Mouse (Mus musculus) adrenal gland, postnatal 10 days (tissue): ENCODE measurements around the gene Tmem185b. TPM values are rescaled to one million over a fixed set of nuclear protein-coding genes. Genes with fewer than 3 reads are reported as not detected.

Experiments
- DNase-seq: peaks from one replicate; pipeline ENCODE4 v3.0.0; 2021; ENCODE audit warnings: mixed read lengths
- total RNA-seq, 2 experiments: library from RNA; stranded (reverse); gene quantifications; 2 replicates each; pipeline ENCODE4 v1.2.3; 2021

The Tmem185b gene
- total RNA-seq, 2 experiments from 2014 or later = 17.1 to 19.7 TPM

DNA sequence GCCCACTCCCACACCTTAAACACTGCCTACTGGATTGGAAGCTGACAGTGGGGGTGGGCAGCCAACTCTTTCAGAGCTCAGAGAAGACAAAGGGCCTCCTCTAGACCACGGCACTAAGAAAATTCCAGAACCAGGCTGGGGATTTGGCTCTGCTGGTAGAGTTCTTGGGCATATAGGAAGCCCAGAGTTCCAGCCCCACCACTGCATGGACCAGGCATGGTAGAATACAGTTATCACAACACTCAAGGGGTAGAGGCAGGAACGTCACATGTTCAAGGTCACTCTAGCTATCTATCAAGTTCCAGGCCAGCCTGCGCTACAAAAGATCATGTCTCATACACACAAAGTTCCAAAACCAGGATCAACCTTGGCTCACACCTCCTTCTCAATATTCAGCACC, 22.8 kb upstream of the Tmem185b start:
- no peak for DNase-seq

DNA sequence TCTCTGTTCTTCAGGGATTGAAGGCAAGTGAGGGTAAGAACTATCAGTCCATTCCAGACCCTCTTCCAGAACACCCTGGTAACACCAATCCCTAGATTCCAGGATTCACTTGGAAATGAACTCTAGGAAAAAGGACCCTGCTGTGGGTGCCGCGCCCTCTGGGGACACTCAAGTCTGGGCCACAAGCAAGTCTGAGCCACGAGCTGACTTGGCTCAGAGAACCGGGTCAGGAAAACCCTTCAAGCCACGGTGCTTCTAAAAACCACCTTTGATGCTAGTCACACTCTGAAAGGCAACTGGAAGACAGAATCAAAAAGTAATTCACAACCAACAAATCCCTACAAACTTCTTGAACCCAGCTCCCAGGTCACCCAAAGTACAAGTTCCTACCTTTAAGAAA, 22.2 kb upstream of the Tmem185b start:
- DNase-seq = no peak

DNA sequence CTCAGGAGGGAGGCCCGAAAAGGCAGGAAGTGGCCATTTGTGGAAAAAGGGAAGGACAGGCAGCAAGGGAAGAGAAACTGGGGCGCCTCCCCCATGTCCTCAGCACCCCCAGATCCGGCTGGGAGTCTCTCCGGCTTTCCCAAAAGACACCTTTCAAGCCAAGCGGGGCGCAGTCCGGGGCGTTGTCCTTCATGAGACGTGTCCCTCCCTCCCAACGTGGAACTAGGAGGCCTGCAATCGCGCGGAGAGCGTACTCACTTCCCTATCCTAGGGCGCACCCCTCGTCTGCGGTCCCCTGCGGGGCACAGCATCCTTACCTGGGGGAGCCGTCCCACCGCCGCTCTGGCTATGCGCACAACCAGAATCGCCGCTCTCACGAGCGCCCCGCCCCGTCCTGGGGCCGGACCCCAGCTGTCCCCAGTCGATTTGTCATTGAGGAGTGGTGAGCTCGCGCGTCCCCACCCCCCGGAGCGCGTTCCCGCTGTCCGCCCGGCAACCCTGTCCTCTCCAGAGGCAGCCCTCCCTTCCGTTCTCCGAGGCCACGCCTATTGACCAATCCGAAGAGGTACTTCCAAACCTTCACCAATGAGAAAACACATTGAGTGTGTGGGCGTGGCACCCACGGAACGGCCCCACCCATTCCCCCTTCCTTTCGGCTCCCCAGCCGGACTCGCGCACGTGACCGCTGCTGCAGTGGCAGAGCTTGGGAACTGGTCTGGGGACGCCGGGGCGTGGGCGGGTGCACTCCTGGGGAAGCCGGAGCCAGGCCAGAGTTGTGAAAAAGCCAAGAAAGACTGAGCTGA, 21.5 kb upstream of the Tmem185b start, which contains the start of gene Ralb:
Ralb (minus strand) TSS at position 535 of the 803 bp plus-strand sequence.
- peak; percentile 97 for DNase-seq

DNA sequence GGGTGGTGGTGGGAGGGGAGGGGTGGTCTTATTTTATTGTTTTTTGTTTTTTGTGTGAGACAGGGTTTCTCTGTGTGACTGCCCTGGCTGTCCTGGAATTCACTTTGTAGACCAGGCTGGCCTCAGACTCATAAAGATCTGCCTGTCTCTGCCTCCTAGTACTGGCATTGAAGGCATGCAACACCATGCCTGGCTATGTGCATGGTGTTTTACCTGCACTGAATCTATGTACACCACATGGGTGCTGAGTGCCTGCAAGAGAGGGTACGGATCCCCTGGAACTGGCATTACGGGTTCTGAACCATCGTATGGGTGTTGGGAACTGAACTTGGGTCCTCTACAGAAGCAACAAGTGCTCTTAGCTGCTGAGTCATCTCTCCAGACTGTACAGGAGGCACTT, 20.0 kb upstream of the Tmem185b start:
- DNase-seq = no peak

DNA sequence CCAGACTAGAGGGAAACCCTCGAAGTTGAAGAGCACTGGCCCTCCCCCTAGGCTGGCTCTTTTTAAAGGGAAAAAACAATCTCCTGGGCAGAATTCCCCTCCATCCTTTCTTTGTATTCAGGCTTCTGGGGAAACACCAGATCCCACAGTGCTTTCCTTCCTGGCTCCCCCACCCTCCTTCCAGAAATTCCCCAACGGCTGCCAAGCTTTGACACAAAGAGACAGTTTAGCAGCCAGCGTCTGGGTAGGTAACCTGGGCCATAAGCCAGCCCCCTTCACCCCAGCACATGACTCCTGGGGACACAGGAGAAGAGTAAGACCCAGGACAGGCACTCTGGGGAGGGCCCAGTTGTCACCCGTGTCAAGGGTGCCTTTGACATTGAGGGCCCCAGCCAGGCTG, 17.4 kb upstream of the Tmem185b start:
- DNase-seq = peak; percentile 51

DNA sequence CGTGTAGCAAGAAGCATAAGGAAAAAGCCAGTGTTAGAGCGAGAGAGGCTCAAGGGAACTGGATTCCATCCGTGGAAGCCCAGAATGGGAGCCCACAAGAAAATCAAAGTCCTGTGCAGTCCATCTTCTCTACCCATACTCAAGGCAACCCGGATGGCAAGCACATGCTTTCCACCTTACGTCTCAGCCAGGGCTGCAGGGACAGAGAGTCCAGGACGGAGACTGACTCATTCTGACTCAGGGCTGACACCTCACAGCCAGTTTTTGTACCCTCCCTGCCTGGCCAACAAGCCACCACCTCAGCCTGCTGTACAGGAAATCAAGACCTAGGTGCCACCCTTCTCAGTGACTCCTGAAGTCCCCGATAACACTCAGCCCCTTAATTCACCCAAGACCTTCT, 16.5 kb upstream of the Tmem185b start:
- DNase-seq = peak; percentile 56

DNA sequence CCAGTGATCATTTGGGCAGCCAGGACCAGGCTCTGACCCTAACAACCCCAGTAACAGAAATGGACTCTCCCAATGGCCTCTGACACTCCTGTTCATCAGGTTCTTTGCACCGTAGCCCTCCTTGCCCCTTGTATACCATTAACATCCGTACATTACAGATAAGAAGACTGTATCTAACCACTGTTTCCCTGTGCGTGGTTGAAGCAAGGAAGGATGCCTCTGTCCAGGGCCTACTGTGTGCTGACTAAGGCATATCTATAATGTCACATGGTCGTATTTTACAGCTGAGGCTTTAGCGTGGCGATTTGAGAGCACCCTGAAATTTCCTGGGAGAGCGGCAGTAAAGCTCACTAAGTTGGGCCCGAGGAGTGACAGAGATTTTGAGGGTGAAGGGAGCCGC, 15.6 kb upstream of the Tmem185b start:
- no peak for DNase-seq

DNA sequence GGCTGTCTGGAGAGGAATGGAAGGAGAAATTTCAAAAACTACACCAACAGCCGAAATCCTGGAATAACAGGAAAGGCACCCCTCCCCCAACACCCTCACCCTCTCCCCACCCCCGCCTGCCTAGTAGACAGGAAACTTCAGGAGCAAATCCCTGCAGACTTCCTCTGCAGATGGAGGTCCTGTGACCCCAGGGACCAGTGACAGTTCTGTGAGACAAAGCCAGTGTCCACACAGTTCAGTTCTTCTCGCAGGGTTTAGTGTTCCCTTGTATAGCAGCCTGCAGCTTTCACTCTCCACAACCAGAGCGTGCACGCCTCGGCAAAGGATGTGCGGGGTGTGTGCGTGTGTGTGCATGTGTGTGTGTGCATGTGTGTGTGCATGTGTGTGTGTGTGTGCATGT, 15.1 kb upstream of the Tmem185b start:
- DNase-seq = no peak

DNA sequence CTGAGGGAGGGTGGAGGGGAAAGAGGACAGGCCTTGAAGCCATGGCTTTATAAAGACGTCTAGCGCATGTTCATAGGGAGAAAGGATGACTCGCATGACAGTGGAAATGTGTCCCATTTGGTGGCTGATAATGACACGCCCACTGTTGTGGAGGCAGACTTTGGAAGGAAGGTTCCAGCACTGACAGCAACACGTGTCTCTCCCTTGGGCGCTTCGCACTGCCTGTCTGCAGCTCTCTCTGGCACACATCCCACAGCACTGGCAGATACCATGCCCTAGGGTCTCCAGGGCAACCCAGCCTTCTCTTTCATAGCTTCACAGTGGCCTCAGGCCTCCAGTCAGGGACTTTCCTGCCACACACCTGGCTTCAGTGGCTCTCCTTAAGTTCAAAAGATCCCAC, 7.9 kb upstream of the Tmem185b start:
- DNase-seq = no peak

DNA sequence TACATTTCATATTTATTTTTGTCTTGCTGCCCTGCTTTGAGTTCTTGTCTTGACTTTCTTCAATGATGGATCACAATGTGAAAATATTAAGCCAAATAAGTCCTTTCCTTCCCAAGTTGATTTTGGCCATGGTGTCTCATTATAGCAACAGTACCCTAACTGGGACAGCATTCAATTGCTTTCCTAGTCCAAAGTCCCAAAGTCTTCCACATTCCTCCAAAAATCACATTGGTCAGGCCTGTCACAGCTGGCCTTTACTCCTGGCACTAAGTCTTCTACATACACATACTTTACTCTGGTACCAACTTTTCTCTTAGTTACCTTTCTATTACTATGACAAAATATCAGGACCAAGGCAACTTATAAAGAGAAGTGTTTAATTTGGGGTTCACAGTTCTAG, 7.2 kb upstream of the Tmem185b start:
- no peak for DNase-seq

DNA sequence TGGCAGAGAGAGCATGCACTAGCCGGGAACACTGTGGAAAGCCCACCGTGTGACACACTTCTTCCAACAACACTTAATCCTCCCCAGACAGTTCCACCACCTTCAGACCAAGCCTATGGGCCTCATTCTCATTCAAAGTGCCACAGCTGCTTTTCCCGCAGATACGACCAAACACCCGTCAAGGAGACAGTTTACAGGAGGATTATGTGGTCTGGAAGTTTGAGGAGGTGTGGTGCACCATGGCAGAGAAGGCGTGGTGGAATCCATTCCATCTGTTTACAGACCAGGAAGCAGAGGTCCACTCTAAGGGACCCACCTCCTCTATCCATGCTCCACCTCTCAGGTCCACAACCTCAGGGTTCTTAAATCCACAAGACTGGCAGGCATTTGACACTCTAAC, 6.7 kb upstream of the Tmem185b start:
- no peak for DNase-seq

DNA sequence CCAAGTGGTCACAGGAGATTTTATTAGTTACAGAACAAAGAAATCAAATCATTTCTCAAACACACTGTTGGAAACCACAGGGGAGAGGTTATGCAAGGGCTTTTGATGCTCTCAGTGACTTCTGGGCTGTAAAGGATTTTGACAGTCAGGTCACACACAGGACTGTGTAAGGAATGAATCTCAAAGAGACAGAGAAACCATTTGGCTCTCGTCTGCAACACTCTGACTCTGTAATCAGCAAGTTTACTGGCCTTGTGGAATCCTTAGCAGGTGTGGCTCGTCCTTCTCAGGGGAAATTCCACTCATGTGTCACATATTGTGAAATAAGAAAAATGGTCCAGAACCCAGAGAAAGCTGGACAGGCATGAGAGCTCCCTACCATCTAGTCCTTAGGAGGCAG, 4.9 kb upstream of the Tmem185b start:
- DNase-seq = no peak

DNA sequence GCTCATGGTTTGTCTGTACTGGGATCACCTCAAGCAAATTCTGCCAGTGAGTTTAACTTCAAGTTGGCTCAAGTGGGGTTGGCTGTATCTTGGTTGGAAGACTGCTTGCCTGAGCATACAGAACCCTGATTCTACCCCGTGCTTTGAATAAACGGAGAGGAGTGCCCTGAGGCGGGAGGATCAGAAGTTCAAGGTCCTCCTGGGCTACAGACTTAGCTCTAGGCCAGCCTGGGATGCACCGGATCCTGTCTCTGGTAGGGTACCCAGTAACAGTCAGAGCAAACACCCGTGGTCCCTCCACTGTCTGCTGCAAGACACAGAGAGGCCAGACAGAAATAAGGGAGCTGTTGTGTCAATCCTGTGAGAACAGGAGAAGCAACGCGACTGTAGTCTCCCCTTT, 4.3 kb upstream of the Tmem185b start:
- no peak for DNase-seq

DNA sequence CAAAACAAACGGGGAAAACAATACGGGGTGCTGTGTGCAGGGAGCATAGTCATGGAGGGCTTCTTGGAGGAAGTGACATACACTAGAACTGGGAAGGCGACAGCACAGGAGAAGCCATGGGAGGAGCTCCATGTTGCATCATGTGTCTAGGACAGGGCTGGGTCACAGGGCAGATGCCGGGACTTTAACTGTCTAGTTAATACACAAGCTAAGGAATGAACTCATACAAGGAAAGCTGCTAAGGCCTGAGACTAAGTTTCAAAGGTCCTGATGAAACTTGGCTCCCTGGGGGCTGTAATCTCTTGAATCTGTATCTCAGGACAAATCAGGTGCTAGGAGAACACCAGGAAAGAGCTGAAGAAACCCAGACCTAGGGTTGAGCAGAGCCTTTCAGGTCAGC, 3.2 kb upstream of the Tmem185b start:
- DNase-seq = no peak

DNA sequence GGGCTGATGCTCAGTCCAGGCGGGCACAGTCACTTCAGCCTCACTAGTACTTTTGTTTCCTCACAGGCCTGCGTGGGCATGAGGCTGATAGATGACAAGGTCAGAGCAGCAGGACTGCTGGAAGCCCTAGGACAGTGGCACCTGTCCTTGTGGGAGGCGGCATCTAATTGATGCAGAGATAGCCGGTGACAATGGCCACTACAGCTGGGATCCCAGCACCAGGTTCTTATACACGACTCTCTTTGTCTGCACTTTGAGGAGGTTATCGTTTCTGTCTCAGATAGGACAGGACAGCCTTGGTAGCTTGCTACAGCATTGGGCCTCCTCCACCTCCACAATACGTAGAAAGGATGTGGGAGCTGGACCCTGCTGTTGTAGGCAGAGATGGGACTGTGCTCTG, 2.6 kb upstream of the Tmem185b start:
- DNase-seq = no peak

DNA sequence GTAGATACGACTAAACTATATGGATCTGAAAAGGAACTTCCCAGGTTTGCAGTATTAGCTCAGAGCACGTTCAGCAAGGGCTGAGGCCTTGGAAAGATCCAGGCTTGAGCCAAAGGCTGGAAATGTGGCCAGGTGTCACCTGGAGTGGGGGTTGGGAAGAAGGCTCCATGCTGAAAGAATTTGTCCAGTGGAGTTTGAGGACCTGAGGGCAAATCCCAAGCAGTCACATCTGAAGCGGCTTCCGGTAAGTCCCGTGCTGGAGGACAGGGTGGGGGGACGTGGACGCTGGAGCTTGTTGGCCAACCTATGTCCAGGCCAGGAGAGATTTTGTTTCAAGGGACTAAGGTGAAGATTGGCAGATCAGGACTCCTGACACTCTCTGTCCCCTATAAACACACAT, 2.1 kb upstream of the Tmem185b start:
- no peak for DNase-seq

DNA sequence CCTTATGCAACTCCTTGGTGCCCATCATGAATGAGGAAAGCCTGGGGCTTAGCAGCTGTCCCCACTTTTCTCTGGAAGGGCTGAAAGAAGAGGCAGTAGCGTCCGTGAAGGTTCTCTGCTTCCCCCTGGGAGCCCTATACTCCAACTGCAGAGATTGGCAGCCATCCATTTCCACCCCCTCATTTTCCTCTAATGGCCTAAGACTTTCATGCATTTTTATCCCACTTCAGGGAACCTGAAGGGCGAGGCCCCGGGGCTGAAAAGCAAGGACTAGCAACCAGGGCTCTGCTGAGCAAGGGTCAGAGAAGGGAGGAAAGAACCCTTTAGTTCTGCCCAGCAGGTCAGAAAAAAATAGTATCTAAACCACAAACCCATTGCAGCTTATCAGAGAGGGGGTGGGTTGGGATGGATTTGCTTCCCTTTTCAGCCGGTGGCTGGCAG, 936 bp upstream of the Tmem185b start:
- DNase-seq = peak; percentile 46

DNA sequence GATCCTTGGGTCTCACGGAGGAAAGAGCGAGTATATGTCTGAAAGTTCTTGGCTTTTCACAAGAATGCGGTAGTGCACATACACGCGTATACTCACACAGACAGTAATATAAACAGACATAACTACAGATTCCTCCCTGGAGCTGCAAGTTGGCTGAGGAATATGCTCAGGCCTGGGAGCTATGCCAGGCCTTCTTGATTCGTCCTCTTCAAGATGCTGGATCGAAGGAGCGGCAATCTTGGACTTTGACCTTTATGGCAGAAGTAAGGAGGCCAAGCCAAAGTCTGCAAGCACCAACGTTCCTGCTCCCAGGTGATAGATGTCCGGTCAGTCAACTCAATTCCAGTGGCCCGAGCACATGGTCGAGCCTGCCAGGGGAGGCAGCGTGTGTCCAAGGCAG, 5.0 kb downstream of the Tmem185b start:
- DNase-seq = no peak

DNA sequence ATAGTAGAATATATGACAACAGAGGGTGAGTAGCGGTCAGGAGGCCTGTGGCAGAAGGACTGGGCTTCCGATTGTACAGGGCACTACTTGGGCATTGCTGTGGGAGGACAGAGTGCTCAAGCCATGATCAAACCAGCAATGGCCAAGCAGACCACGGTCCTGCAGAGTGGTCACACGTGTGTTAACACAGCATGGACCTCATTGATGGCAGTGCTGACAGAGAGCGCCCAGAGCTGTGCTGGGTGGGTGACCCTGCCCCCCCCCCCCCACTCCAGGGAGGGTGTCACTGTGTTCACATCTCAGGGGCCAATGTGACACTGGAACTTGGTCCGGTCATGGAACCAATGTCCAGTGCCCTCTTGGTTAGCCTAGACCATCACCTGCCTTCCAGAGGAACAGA, 6.2 kb downstream of the Tmem185b start:
- DNase-seq = no peak

DNA sequence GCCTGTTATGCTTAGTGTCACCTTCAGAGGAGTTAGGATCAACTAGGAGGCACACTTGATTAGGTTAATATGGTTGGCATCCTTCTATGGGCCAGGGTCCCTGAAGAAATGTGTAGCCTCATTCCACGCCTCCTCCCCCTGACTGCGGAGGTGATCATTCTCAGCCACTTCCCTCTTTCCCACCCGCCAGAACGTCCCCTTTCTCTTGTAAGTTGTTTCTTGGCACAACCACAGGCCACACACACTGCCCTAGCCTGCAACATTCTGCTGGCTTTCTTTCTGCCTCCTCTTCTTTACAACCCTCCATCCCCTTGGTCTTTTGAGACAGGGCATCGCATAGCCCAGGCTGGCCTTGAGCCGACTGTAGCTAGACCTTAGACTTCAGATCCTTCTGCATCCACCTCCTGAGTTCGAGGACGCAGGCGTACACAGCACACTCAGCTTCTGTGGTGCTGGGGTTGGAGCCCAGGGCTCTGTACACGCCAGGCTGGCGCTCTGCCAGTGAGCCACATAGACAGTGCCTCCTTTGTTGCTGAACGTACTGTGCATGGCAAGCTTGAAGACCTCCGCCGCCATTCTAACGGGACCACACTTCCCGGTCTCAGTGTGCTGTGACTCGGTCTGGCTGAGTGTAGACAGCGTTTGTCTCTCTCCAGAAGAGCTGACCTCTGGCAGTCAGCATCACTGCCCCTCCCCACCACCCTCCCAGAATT, 7.3 kb downstream of the Tmem185b start:
- no peak for DNase-seq

DNA sequence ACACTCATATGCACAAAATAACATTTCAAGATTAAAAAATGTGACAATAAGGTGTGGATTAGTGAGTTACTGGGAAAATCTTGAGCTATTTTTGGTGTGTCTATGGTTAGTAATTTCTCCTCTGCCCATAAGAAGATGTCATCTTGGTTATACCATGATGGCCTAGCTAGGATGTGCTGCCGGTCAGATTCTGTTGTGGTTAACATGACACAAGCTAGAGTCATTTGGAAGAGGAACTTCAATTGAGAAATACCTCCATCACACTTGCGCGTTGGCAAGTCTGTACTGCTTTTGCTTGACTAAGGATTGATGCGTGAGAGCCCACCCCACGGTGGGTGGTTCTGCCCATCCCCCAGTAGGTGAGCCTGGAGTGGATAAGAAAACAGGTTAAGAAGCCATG, 8.4 kb downstream of the Tmem185b start:
- no peak for DNase-seq

DNA sequence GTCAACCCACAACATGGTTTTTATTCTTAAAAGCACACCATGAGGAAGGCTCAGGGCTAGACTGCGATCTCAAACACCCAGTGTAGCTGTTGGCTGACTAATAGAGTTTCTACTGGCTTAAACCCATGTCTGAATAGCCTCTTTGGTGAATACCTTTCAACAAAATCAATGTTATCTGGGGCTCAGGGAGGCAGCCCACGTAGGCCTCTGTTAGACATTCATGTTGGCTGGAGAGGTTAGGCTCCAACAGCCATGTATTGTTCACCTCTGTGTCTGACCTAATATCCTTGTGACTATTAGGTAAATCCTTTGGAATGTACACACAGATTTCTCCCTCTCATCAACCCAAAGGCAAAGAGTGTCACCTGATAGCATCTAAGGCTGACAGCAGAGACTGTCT, 10.2 kb downstream of the Tmem185b start:
- DNase-seq = no peak

DNA sequence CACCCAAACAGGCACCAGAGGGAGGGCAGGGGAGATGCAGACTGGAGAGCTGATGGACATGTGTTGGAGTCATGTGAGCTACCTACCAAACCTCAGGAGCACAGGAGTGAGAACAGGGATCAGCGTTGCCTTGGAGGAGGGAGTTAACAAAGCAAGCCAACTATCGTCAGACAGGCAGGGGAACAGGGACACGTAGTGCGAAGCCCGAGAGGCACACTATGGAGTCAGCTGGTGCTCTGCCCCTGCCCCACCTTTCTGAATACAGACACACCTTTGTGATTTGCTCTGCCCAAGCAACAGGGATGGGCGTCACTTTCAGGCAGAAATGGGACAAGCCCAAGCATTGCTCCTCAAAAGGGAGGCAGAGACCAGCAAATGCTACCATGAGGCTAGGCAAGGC, 11.7 kb downstream of the Tmem185b start:
- peak; percentile 1 for DNase-seq

DNA sequence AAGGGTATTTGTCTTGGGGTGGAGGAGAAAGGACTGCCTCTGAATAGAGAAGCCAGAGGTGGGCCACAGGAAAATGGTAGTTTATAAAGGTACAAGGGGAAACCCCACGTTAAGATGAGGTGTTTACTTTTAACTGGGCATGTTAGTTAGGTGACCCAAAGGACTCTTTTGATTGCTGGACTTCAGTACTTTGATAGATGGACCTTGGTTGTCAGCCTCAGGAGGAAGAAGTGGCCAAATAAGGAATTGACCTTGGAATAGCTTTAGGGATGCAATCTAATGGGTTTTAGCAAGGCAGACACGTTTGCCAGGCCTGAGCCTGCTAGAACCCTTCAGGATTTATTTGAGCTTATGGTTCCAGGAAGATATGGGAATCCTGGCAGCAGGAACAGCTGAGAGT, 13.3 kb downstream of the Tmem185b start:
- DNase-seq = no peak
